Mouse (Mus musculus): Measurements from ENCODE around the gene Notum.
"Not testable (repeated sequence)": the region's sequence is repeated elsewhere in the genome, so short reads cannot be mapped to it uniquely, and the experiment has no call there.

Notum gene

DNA sequence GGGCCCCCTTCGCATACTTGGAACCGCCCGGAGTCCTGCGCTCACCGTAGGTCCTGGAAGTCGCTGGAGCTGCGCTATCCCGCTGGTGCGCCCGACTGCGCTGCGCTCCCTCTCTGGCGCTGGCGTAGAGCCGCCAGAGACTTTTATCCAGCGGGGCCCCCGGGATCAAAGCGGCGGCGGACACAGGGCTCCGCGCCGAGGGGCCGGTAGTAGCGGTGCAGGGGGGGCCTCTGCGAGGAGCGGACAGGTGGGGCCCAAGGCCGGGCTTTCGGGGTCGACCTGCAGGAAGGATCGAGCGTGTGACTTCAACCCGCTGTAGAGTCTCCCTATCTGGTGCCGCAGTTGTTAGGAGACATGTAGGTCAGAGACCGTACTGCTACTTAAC is at the start of gene Notum:
Notum (minus strand) TSS at position 100 of the 385 bp plus-strand sequence.
- DNase-seq (ENCODE audit: low spot score): no peak

GRCm38 (mm10) chr11:120710672-120711071 is 49.7 kb upstream of the Notum start:
- no peak for DNase-seq (ENCODE audit: low spot score)

- no peak for DNase-seq (ENCODE audit: low spot score)
Observed at GRCm38 (mm10) chr11:120709551-120709950, 48.6 kb upstream of the Notum start.

DNA sequence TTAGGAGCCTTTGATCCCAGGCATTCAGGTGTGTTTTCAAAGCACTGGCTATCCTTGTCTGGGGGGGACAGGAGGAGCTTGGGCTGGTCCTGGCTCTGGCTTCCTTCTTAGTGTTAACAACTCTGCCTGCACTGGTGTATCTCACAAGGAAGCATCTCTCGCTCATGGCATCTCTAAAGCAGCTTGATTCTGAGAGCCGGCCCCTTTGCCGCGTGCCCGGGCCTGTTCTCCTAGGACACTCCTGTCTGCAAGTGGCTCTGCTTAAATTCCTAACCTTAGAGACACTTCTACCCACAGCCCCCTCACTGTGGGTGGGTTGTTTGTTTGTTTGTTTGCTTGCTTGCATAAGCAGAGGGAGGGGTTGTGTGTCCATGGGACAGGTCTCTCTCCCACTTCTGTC is 47.0 kb upstream of the Notum start:
- no peak for DNase-seq (ENCODE audit: low spot score)

DNA sequence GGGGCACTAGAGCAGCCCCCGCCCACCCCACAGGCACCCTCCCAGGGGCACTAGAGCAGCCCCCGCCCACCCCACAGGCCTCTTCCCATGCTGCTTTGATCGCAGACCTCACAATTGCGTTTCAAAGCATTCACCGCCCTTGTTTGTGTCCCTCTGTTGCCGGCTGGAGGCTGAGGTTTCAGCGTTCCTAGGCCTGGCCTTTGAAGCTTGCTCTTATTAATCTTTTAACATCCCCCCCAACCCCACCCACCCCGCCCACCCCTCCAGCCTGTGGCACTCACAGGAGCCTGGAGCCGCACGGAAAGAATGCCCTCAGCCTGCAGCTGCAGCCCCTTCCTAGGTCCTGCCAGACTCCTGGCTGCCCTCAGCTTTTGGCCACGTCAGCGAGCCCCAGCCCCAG is 46.2 kb upstream of the Notum start:
- DNase-seq (ENCODE audit: low spot score): no peak

GRCm38 (mm10) chr11:120706120-120706519 is 45.1 kb upstream of the Notum start:
- no peak for DNase-seq (ENCODE audit: low spot score)

DNA sequence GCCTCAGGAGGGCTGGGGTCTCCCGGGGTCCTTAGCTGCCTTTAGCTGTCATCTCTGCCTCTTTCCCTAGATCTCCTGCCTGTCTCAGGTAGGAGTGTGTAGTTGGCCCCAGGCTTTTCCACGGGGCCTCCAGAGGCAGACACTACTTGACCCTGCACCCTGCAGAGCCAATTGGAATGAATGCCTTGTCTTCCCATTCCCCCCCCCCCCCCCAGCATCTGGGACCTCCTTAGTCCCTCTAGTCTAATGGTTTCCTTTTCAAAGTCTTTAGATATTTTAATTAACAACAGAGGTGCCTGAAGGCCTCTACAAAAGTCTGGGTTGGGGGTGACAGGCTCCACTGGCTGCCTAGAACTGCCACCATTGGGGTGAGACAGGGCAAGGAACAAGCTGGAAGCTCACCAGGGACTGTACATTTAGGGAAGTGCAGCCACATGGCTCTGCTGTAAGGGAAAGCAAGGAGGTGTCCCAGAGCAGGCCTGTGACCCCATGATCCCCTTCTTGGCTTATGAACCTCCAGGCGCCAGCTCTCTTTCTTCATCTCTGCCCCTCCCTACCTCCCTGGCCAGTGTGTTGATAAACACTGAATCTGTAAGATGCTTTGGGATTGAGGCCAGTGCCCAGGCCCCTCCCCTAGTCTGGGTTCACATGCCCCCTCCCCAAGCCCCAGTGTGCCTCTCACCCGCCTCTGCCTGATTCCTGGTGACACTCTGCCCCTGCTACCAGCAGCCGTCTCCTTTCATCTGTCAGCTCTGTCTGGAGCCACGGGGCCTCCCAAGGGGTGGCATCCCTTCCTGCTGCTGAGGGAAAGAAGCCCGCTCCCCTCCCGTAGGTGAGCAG is 43.7 kb upstream of the Notum start:
- no peak for DNase-seq (ENCODE audit: low spot score)

DNA sequence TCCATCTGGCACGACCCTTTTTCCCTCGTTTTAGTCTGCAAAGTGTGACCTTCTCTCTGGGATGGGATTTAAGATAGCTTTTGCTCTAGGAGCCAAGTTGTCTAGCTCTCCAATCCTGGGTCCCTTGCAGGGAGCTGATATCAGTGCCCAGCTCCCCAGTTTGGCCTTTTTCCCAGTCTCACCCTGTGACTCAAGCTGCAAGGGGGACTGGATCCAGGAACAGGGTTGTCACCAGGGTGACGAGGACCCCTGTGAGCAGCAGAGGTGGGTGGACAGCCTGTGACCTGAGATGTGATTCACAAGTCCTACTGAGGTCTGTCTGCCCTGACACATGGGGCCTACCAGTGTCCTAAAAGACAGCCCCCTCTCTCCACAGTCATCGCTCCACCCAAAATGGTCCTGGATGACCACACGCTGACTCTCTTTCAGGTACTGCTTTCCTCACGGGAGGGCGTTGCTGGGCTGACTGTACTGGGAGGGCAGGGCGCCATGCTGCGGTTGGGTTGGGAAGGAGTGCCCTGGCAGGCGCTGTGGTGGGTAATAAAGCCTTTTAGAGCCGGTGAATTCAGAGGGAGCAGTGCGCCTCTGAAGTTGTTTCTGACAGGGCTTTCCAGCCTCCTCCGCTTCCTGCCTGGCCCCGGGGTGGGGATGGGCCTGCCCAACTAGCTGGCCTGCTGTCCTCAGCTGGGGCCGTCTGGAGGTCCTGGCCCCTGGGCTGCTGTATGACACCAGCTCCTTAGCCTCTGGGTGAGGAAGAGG is 42.9 kb upstream of the Notum start:
- DNase-seq (ENCODE audit: low spot score): no peak

DNA sequence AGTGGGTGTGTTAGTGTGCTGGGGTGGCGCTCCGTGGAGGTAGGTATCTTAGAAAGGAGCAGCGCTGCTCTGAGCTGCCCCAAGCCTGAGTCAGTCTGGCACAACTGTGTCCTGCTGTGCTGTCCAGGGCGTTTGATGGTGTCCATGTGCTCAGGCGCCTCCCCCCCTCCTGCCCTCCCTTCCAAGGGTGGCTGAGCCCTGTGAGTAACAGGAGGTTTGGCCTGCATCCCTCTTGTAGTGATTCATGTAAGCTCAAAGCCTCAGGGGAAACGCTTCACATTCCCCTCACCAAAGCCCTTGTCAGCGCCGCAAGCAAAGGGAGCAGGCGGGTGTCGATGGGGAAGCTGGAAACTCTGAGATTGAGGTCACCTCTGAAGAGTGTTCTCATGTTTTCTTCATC is 36.8 kb upstream of the Notum start:
- no peak for DNase-seq (ENCODE audit: low spot score)

DNA sequence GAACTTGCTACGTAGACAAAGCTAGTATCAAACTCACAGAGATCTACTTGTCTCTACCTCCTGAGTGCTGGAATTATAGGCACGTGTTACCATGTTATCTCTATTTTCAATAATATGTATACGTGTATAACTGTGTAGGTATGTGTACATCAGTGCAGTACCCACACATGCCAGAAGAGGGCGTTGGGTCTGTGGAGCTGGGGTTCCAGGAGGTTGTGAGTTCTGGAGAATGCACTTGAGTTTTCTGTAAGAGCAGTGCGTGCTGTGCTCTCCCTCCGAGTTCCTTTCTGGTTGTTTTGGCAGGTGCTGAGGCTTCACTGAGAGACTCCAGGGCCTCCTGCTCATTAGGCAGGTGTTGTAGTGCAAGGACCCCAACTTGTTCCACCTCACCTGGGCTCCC is 35.6 kb upstream of the Notum start:
- DNase-seq (ENCODE audit: low spot score): no peak

GRCm38 (mm10) chr11:120695641-120696040 is 34.7 kb upstream of the Notum start:
- DNase-seq (ENCODE audit: low spot score): no peak

- no peak for DNase-seq (ENCODE audit: low spot score)
Observed at GRCm38 (mm10) chr11:120695184-120695583, 34.2 kb upstream of the Notum start.

- DNase-seq (ENCODE audit: low spot score): no peak
Observed at GRCm38 (mm10) chr11:120693461-120693860, 32.5 kb upstream of the Notum start.

DNA sequence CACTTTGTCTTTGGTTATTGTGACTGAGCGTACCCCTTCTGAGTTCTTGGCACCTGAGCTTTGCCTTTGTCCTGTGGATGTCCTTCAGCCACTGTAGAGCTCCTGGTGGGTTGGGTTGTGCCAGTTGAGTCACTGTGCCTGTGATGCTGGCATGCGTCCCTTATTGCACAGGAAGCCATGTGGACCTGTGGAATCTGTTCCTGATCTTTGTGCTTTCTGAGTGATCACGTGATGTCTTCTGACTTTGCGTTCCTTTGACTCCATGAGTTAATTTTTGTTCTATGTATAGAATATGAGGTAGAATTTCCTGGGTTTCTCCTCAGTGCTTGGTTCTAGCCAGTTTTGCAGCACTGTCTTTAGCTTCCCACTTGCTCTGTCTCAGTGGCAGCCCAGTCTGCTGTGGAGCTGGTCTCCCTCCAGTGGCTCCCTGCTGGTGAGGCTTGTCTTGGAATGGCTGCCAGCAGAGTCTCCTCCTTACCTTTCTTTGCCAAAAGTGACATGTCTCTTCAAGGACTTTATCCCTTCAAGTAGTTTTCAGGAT is 31.6 kb upstream of the Notum start:
- no peak for DNase-seq (ENCODE audit: low spot score)

- DNase-seq (ENCODE audit: low spot score): no peak
Observed at GRCm38 (mm10) chr11:120689365-120689764, 28.4 kb upstream of the Notum start.

DNA sequence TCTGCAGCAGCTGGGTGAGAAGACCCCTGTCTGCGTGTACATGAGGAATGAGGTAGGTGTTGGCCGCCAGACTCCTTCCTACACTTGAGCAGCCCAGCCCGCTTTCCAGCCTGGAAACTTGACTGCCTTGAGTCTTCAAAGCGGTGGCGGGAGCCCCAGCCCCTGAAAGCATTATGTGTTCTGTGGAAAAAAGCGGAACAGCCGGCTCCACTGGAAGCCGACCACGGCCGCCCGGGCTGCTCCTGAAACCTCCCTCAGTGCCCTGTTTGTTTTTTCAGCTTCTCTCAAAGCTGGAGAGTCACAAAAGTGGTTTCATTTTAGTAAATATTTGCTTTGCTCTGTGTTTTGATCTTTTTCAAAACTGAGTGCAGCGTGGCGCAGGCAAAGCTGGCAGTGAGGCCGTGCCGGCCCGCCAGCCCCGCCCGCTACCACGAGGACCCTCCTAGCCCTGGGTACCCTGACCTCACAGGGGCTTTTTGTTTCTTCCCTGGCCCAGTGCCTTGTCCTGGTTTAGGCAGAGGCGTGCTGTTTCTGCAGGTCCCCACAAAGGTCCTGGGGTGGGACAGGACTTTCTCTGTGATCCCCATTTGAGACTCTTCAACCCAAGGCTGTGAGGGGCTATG is 25.8 kb upstream of the Notum start:
- DNase-seq (ENCODE audit: low spot score): no peak

- DNase-seq (ENCODE audit: low spot score): no peak
Observed at GRCm38 (mm10) chr11:120684660-120685059, 23.7 kb upstream of the Notum start.

- no peak for DNase-seq (ENCODE audit: low spot score)
Observed at GRCm38 (mm10) chr11:120684086-120684485, 23.1 kb upstream of the Notum start.

GRCm38 (mm10) chr11:120683536-120683935 is 22.6 kb upstream of the Notum start:
- DNase-seq (ENCODE audit: low spot score): no peak

DNA sequence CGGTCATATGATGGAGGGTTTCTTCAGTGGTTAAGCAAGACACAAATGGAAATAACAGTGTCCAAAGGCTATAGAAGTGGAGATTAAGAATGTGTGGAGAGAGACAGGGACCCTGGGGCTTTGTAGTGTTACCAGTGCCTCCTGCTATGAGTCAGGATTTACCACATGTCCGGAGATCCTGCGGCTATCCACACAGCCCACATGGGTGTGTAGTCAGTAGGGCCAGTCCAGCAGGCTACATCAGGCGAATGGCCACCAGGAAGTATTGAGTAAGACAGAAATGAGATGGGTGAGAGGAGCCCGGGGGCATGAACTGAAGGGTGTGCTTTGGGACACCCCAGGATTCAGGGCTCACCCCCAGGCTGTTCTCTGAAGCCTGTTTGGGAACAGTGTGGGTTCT is 21.7 kb upstream of the Notum start:
- no peak for DNase-seq (ENCODE audit: low spot score)

DNA sequence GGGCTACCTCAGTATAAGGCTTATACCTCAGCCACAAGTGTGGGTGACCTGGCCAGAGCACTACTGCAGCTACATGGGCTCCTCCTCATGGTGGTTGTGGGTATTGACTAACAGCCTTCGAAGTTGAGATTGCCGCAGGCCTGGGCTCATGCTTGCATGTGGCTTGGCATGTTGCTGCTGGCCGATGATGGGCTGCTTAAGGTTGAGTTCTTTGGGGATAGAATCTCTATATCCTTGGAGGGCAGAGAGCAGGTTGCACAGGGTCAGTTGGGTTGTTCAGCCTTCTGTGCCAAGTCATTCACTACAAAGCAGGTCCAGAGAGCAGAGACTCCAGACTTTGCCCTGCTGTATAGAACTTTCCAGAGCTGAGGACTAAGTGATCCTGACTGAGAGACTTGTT is 18.9 kb upstream of the Notum start:
- DNase-seq (ENCODE audit: low spot score): no peak

DNA sequence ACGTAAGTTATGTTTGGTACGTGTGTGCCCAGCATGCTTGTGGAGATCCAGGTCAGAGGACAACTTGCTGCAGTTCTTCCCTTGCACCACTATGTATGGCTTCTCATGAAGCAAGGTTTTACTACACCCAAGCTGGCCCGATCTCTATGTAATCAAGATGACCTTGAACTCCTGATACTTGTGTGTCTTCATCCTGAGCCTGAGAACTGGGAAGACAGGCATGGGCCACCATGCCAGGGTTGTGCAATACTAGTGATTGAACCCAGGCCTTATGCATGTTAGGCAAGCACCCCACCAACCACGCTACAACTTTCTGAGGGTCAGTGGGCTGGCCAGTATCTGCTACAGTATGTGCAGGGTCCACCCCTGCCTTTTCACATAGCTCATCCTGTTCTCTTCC is 16.0 kb upstream of the Notum start:
- DNase-seq (ENCODE audit: low spot score): no peak

DNA sequence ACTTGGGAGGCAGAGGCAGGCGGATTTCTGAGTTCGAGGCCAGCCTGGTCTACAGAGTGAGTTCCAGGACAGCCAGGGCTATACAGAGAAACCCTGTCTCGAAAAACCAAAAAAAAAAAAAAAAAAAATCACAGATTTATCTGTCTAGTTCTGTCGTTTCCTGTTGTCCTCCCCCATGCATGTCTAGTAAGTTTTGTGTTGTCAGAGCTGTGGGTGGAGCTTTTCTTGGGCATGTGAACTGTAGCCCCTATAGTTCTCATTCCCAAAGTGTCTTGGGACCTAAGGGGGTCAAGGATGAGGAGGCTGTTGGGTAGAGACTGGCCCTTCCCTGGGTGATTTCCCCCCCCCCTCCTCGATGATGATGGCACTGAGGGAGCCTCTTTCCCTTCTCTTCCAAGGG is 14.9 kb upstream of the Notum start:
- DNase-seq (ENCODE audit: low spot score): not testable (repeated sequence)
